Mouse (Mus musculus) midbrain, embryonic 10.5 days (tissue): ENCODE results near the gene Rergl. TPM values are rescaled to one million over a fixed set of nuclear protein-coding genes. Genes with fewer than 3 reads are reported as not detected.

Source experiments
- DNase-seq: peaks from one replicate; pipeline ENCODE4 v3.0.0-alpha.2; 2017; ENCODE audit warnings: low spot score
- H3K27ac ChIP-seq: fragments of 300-500 bp; sonication (generic); replicated peaks from 2 replicates; pipeline ENCODE4 v1.5.1; 2016; ENCODE audit warnings: mild to moderate bottlenecking
- H3K27me3 ChIP-seq: fragments of 300-500 bp; sonication (generic); 2 replicates; pipeline ENCODE4 v1.6.1; 2016; ENCODE audit warnings: low read depth, mild to moderate bottlenecking; ENCODE audit not compliant: poor library complexity, severe bottlenecking
- H3K36me3 ChIP-seq: fragments of 300-500 bp; sonication (generic); 2 replicates; pipeline ENCODE4 v1.6.1; 2016; ENCODE audit warnings: mild to moderate bottlenecking, moderate library complexity
- H3K4me1 ChIP-seq: fragments of 300-500 bp; sonication (generic); 2 replicates; pipeline ENCODE4 v1.6.1; 2016
- H3K4me3 ChIP-seq: fragments of 300-500 bp; sonication (generic); 2 replicates; pipeline ENCODE4 v1.5.1; 2016; ENCODE audit warnings: mild to moderate bottlenecking, moderate library complexity
- H3K9me3 ChIP-seq: fragments of 300-500 bp; sonication (generic); replicated peaks from 2 replicates; pipeline ENCODE4 v1.6.1; 2016; ENCODE audit warnings: mild to moderate bottlenecking
- WGBS: fragments of 180-500 bp; shearing (Covaris S2); methylation state at CpG from one replicate; pipeline ENCODE4 v1.1.7; 2016; 5-methylcytosine and 5-hydroxymethylcytosine counted together
- polyA plus RNA-seq: library from polyadenylated mRNA; unstranded; fragments of >200 nt; fragmentation: Nextera tagmentation; extraction: Ambion mirVana; gene quantifications from 2 replicates; pipeline ENCODE4 v1.2.1, GENCODE M21; 2016

Rergl gene
- not detected in 2 replicates for polyA plus RNA-seq

- WGBS: 51% methylated on average over 1 of the region's 1 CpGs
- no peaks in the 10 kb centered on the region for H3K9me3 ChIP-seq
- H3K4me3 ChIP-seq: no peak within 1 kb of the TSS
- H3K27ac ChIP-seq: no peak within 1 kb of the TSS
- DNase-seq: no peak
- no peaks in the 10 kb centered on the region for H3K36me3 ChIP-seq
- no peaks in the 10 kb centered on the region for H3K4me1 ChIP-seq
- H3K27me3 ChIP-seq: no peaks in the 10 kb centered on the region
Observed at GRCm38 (mm10) chr6:139501876-139502275, at the start of gene Rergl. Rergl (minus strand) TSS chr6:139501976.

GRCm38 (mm10) chr6:139538469-139538868 lies 36.7 kb upstream of the Rergl start:
- Histone ChIP-seq H3K9me3 (no peaks in the 10 kb centered on the region), H3K36me3 (no peaks in the 10 kb centered on the region), H3K4me1 (no peaks in the 10 kb centered on the region), H3K27ac (no peak overlapping the region), H3K4me3 (no peak overlapping the region), H3K27me3 (no peaks in the 10 kb centered on the region)
- DNase-seq: no peak
- WGBS: 62% methylated on average over 2 of the region's 2 CpGs

DNA sequence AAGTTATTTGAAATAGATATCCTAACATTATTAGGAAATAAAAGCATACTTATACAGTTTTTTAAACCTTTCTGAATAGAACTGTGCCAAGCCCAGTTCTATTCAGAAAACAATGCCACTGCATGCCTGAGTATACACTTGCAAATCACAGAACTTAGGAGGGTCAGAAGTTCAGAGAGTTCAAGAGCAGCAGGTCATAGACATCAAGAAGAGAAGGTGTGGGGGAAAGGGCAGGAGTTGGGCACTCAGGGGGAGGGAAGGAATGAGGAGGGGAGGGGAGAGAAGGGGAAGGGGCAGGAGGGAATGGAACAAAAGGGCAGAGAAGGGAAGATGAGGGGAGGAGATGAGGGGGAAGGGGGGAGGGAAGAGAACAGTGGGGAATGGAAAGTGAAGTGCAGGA lies 23.6 kb upstream of the Rergl start:
- H3K36me3 ChIP-seq: no peaks in the 10 kb centered on the region
- H3K27ac ChIP-seq: no peak overlapping the region
- H3K27me3 ChIP-seq: no peaks in the 10 kb centered on the region
- H3K4me1 ChIP-seq: peaks cover 8% of the 10 kb centered on the region
- H3K4me3 ChIP-seq: no peak overlapping the region
- H3K9me3 ChIP-seq: no peaks in the 10 kb centered on the region
- no peak for DNase-seq

- Histone ChIP-seq H3K27ac (no peak overlapping the region), H3K36me3 (no peaks in the 10 kb centered on the region), H3K4me1 (peaks cover 8% of the 10 kb centered on the region), H3K4me3 (no peak overlapping the region), H3K9me3 (no peaks in the 10 kb centered on the region), H3K27me3 (no peaks in the 10 kb centered on the region)
- no peak for DNase-seq
- 67% methylated on average over 5 of the region's 5 CpGs for WGBS
Observed at GRCm38 (mm10) chr6:139524288-139524687, 22.5 kb upstream of the Rergl start.

GRCm38 (mm10) chr6:139514938-139515510 lies 13.2 kb upstream of the Rergl start:
- no peaks in the 10 kb centered on the region for H3K4me1 ChIP-seq
- no peak overlapping the region for H3K4me3 ChIP-seq
- H3K9me3 ChIP-seq: no peaks in the 10 kb centered on the region
- no peak overlapping the region for H3K27ac ChIP-seq
- 82% methylated on average over 3 of the region's 3 CpGs for WGBS
- no peak for DNase-seq
- H3K36me3 ChIP-seq: no peaks in the 10 kb centered on the region
- H3K27me3 ChIP-seq: no peaks in the 10 kb centered on the region

GRCm38 (mm10) chr6:139479730-139480129 lies 22.0 kb downstream of the Rergl start:
- Histone ChIP-seq H3K4me1 (no peaks in the 10 kb centered on the region), H3K27me3 (no peaks in the 10 kb centered on the region), H3K36me3 (no peaks in the 10 kb centered on the region), H3K27ac (no peak overlapping the region), H3K9me3 (no peaks in the 10 kb centered on the region), H3K4me3 (no peak overlapping the region)
- DNase-seq: no peak

- Histone ChIP-seq H3K36me3 (no peaks in the 10 kb centered on the region), H3K27me3 (no peaks in the 10 kb centered on the region), H3K4me1 (no peaks in the 10 kb centered on the region), H3K4me3 (no peak overlapping the region), H3K9me3 (no peaks in the 10 kb centered on the region), H3K27ac (no peak overlapping the region)
- 85% methylated on average over 6 of the region's 6 CpGs for WGBS
- DNase-seq: no peak
Observed at GRCm38 (mm10) chr6:139464980-139465379, 36.8 kb downstream of the Rergl start.

GRCm38 (mm10) chr6:139464292-139464691 lies 37.5 kb downstream of the Rergl start:
- DNase-seq: no peak
- Histone ChIP-seq H3K27ac (no peak overlapping the region), H3K9me3 (no peaks in the 10 kb centered on the region), H3K27me3 (no peaks in the 10 kb centered on the region), H3K4me3 (no peak overlapping the region), H3K36me3 (no peaks in the 10 kb centered on the region), H3K4me1 (no peaks in the 10 kb centered on the region)
- 89% methylated on average over 2 of the region's 2 CpGs for WGBS

- Histone ChIP-seq H3K27ac (no peak overlapping the region), H3K27me3 (no peaks in the 10 kb centered on the region), H3K4me3 (no peak overlapping the region), H3K36me3 (no peaks in the 10 kb centered on the region), H3K4me1 (no peaks in the 10 kb centered on the region), H3K9me3 (no peaks in the 10 kb centered on the region)
- DNase-seq: no peak
- 37% methylated on average over 5 of the region's 5 CpGs for WGBS
Observed at GRCm38 (mm10) chr6:139461094-139461493, 40.7 kb downstream of the Rergl start.

DNA sequence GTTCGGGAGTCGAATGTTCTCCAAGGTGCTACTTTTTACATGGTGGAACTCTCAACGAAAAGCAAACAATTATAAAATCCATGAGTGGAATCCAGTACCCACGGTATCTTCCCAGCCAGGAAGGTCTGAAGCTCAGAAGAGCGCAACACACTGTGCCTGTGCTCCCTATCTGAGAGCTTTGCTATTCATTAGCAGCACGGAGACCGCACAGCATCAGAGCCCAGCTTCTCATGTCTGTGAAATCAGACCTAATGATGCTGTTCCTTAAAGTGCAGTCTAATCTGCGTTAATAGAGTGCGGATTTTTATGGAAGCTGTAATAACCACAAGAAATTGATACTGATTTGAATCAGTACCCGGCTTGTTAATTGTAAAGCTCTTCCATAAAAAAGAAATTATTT lies 41.3 kb downstream of the Rergl start:
- H3K27ac ChIP-seq: no peak overlapping the region
- H3K4me1 ChIP-seq: no peaks in the 10 kb centered on the region
- no peak for DNase-seq
- H3K27me3 ChIP-seq: no peaks in the 10 kb centered on the region
- no peak overlapping the region for H3K4me3 ChIP-seq
- no peaks in the 10 kb centered on the region for H3K9me3 ChIP-seq
- no peaks in the 10 kb centered on the region for H3K36me3 ChIP-seq
- WGBS: 92% methylated on average over 10 of the region's 10 CpGs

GRCm38 (mm10) chr6:139443999-139444398 lies 57.8 kb downstream of the Rergl start:
- Histone ChIP-seq H3K27me3 (no peaks in the 10 kb centered on the region), H3K9me3 (no peaks in the 10 kb centered on the region), H3K4me3 (no peak overlapping the region), H3K4me1 (no peaks in the 10 kb centered on the region), H3K36me3 (no peaks in the 10 kb centered on the region), H3K27ac (no peak overlapping the region)
- DNase-seq: no peak
- WGBS: 92% methylated on average over 2 of the region's 2 CpGs

Other genes with a start within 250 kb of the Rergl start
- gene Pik3c2g, start 85.2 kb upstream of the Rergl start, polyA plus RNA-seq: 0.24 TPM in 1 of 2 replicates, not detected in the other